Mouse (Mus musculus): ENCODE data around the gene Erf. TPM values are rescaled to one million over a fixed set of nuclear protein-coding genes. Genes with fewer than 3 reads are reported as not detected.
"Not testable (repeated sequence)": the region's sequence is repeated elsewhere in the genome, so short reads cannot be mapped to it uniquely, and the experiment has no call there.

The Erf gene
- total RNA-seq, 2 experiments from 2014 or later: 5.7 to 7.3 TPM

DNA sequence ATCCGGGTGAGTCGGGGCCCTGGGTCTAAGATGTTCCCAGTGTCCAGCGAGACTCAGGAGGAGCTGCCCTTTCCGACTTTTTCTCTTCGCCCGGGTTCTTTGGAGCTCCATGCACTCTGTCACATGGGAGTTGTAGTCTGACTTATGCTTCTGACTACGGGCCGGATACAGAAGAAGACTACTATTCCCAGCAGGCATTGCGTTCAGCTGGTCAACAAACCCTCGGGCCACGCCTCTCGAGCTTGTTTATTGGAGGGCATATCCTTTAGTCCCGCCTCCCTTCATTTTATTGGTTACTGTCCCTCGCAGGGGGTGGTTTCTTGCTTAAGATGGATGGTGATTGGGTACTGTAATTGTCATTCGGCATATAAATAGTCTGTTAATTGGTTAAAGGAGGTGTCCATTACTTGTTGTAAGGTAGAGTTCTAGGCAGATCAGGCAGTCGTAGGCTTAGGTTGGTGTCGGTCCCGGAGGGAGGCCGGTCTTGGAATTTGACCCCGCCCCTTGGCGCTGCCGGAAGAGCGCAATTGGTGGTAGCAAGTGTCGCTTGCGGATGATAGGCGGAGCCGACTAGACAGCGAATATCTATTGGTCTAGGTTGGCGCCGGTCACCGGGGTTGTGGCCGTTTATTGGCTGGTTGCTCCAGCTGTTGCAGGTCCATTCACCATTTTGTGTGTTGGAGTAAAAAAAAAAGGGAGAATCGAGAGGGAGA is 17.3 kb upstream of the Erf start:
- peak; percentile 100 for DNase-seq (ENCODE audit: low spot score)

DNA sequence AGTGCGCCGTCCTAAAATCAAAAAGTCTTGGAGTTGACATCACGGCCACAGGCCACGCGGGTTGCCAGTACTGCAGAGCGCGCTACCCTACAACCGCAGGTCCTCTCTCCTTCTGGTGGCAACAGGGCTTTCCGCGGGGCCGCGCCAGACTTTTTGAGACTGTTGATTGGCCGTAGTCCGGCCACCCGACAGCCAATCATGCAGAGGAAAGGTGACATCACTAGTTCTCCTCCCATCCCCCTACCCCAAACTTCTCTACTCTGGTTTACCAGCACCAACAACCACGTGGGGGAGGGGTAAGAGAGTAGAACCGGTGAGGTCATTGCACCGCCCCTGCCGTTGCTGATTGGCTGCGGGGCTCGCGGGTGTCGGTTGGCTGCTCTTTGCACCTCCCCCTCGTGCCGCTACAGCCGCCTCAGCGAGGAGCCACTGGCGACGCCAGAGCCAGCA is 16.8 kb upstream of the Erf start, which contains the start of gene Cic:
Cic (plus strand) TSS at position 404 of the 450 bp plus-strand sequence.
- peak; percentile 100 for DNase-seq (ENCODE audit: low spot score)

DNA sequence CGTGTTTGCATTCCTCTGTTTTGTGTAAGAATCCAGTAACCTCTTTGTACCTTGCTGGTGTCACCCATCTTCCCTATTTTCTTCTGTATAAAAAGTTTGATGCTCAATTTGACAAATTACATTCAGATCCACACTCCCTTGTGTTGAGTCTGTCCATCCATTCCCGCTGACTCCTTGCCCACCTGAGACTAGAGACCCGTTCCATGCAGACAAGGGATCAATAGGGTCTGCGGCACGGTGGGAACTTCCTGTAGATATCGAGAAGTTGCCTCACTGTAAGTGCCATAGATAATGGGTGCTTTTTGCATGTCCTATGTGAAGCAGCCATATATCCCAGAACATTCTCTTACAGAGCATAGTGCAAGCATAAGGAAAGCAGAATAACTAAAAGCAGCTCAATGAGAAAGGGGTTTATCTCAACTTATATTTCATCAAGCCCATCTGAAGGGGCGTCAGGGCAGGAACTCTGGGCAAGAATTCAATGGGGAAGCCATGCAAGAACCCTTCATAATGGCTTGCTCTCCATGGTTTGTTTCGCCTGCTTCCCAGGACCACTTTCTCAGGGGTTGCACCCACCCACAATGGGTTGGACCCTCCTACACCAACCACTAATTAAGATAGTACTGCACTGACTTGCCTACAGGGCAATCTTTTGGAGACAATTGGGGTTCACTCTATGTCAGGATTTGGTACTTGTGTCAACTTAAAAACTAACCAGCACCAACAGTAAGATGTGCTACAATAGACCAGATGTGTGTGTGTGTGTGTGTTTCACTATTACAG is 15.8 kb upstream of the Erf start:
- DNase-seq (ENCODE audit: low spot score): no peak

DNA sequence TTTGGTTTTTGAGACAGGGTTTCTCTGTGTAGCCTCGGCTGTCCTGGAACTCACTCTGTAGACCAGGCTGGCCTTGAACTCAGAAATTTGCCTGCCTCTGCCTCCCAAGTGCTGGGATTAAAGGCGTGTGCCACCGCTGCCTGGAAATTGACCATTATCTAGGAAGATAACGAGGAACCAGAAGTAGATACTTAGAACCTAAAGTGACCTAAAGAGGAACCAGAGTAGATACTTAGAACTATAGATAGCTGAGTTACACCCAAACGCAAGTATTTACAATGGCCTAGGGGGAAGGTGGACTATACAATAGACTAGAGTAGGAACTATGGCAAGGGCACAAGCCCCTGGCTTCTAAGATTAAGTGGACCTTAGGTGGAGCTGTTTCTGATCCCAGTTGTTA is 15.2 kb upstream of the Erf start:
- not testable (repeated sequence) for DNase-seq (ENCODE audit: low spot score)

DNA sequence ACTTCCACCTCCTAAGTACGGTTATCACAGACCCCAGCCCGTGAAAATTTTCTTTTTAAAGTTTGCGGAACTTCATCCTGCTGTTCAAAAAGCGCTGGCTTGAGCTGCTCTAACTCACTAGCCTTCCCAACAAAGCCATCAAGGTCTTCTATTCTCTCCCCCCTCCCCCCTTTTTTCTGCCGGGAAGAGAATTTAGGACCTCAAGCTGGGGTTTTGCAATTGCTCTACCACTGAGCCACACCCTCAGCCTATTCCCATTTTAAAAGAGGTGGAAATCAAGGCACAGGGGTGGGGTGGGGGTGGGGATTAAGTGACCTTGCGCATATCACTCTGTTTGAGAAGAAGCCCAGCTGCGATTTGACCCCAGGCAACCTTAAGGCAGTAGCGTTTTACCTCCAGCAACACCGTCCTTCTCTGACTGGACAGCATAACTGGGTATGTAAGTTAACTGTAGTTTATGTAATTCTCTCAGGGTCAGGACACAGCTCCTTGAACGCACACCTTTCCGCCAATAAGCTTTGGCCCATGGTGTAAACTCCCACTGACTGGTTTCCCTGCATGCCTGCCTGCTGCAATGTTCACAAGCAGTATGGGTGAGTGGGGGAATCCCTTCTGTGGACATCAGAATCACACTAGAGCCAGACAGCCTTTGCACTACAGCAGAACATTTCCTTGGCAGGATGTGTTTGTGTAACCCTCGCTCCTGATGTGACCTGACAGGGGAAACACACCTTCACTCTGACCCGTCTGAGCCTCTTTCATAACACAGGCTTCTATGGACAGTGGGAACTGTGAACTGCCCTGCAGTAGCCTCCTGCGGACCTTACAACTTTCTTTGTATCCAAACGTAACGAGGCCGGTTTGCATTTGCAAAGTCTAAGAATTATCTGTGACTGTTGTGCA is 13.7 kb upstream of the Erf start:
- DNase-seq (ENCODE audit: low spot score): no peak

DNA sequence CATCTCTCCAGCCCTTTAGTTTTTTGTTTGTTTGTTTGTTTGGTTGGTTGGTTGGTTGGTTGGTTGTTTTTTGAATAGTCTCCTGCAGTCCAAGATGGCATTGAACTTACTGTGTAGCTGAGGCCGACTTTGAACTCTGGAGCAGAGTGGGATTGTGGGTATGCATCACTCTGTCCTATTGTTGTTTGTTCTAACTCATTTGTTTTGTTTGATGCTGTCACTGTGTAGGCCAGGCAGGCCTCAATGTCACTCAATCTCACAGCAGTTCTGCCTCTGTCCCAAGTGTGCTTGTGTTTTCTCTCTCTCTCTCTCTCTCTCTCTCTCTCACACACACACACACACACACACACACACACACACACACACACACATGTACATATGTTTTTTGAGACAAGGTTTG is 11.3 kb upstream of the Erf start:
- no peak for DNase-seq (ENCODE audit: low spot score)

DNA sequence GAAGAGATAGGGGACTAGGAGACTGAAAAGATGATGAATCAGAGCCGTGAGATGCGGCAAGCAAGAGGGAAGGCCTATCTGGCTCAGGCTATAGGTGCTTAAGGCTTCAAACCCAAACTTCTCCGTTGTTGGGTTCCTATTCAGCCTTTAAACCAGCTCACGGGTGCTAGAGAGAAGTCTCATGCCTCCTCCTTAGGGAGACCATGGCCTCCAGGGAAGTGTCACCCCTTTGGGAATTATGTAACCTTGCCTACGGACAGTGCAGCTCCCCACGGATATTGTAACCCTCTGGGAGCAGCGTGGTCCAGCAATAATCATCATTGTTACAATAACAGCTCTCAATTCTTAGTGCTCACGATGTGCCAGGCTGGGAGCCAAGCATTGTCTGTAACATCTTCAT is 1.3 kb upstream of the Erf start:
- no peak for DNase-seq (ENCODE audit: low spot score)

DNA sequence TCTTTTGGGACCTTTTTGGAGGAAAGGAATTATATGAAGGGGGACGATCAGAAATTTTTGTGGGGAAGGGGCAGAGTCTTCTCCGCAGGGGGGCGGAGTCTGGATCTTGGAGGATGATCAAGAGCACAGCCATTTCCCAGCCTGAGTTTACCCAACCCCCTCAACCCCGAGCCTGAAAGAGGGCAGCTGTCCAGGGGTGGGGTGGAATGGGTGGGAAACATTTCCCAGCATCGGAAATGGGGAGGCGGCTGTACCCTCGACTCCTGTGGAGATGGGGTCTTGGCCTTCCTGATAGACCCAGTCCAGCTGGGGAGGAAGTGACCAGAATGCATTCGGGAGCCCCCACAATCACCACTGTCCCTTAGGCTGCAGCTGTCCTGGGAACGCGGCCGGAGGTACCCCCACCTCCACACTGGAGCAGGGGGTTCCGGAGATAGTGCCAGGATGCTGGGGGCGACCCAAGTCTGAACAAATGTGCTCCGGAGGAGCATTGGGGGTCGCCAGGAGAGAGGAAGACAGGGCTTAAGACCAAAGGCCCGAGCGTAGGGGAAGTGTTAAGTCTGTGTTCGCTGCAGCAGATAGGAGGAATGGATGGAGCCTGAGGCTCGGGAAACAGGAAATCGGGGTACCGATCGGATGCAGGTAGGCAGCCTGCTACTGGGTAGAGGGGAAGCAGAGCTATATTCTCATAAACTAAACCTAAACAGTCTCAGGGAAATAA is 670 bp upstream of the Erf start:
- DNase-seq (ENCODE audit: low spot score): peak; percentile 63

DNA sequence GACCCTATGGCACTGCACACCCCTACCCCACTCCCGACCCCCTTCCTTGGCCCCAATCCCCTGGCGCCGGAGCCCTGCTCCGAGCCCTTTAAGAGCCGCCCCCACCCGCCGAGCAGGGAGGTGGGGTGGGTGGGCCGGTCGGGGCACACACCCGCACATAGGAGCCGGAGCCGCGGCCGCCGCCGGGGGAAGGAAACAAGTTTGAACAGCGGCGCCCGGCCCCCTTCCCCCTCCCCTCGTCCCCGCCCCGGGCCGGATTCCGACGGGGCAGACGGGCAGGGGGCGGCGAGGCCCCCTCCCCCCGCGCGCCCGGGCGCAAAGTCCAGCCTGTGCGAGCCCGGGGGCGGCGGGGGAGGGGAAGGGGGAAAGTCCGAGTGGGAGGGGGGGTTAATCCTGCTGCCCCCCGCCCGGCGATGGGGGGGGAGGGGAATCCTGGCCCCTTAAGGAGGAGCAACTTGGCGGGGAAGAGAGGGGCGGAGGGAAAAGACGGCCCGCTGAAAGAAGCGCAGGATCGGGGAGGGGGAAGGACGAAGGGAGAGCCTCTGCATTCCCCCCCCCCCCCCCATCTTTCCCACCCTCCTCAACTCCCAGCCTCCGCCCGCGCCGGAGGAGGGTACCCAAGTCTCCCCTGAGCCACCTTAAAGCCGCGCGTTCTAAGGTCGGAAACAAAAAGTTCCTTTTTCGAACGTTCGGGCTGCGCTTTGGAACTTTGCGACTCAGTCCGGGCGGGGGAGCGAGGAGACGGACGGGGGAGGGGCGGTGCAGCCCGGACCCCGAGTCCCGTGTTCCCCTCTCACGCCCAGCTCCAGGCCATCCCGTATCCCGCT is 1.0 kb downstream of the Erf start:
- DNase-seq (ENCODE audit: low spot score): peak; percentile 63

DNA sequence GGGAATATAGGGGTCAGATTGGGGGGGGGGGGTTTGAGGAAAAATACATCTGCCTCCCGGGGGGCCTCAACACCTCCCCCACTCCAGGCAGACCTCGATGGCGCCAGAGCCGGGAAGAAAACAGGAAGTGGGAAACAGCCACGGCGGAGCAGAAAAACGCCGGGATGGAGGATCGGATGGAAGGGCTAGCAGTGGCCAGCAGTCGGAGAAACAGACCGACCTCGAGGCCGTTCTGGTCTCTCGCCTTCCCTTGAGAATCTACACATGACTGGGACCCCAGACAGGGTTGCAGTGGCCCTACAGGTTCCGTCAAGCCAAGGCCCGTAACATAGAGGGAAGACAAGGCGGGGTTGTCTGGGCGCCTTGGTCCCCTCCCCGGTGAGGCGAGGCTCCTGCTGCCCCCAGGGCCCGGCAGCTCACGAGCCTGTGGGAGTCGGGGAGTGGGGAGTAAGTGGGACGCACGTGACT is 1.7 kb downstream of the Erf start:
- no peak for DNase-seq (ENCODE audit: low spot score)

DNA sequence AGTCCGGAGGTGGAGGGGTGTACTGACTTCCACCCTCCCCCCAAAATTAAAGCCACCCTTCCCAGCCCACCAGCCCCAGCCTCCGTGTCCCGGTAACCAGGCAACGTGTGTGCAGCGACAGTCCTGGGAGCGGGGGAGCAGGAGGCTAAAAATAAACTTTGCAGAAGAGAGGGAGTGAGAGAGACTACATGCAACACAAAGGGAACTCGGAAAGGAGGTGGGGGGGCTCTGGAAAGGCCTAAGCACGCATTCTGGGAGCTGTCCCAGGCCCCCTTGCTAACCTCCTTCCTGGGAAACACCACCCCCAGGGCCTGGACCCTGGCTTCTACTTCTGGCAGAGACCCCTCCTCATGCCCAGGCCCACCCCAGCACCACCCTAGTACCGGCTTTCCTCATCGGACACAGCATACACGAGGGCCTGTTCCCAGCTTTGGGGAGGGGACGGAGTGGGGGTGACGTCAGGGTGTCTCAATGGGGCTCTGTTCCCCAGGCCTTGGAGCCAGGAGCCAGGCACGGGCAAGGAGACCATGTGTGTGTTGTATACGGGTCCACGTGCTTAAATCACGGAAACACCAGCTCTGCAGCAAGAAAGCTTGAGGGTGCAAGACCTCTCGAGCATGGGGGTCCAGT is 2.4 kb downstream of the Erf start:
- no peak for DNase-seq (ENCODE audit: low spot score)

DNA sequence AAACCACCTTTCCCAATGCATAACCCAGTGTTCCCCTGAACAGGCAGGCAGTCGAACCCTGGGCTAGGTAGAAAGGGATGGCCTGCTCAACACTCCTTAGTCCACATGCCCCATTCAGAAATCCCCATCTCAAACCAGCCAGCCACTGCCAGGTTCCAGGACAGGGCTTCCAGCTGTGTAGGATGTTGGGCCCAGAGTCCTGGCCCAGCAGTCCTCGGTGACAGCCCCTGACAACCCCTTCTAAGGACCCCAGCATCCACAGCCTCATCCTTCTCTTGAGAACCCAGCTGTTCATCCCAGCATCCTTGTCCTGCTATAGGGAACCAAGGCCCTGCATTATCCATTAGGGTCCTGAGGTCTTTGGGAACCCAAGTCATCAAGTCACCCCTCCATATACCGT is 3.1 kb downstream of the Erf start:
- no peak for DNase-seq (ENCODE audit: low spot score)

DNA sequence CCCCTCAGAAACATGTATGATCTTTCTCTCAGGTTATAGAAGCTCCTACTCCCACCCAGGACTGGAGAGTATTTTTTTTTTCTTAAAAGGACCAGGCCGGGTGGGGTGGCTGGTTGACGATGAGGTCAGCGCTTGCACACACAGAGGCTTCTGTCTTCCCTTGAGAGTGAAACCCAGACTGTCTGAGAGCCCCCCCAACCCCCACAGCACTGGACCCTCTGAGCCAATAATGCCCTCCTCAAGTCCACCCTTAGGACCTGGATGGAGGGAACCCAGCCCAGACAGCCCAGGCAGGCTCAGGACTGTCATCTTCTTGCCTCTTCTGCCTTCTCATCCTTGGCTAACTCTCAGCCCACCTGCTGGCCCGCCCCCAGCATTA is 3.8 kb downstream of the Erf start:
- DNase-seq (ENCODE audit: low spot score): no peak

DNA sequence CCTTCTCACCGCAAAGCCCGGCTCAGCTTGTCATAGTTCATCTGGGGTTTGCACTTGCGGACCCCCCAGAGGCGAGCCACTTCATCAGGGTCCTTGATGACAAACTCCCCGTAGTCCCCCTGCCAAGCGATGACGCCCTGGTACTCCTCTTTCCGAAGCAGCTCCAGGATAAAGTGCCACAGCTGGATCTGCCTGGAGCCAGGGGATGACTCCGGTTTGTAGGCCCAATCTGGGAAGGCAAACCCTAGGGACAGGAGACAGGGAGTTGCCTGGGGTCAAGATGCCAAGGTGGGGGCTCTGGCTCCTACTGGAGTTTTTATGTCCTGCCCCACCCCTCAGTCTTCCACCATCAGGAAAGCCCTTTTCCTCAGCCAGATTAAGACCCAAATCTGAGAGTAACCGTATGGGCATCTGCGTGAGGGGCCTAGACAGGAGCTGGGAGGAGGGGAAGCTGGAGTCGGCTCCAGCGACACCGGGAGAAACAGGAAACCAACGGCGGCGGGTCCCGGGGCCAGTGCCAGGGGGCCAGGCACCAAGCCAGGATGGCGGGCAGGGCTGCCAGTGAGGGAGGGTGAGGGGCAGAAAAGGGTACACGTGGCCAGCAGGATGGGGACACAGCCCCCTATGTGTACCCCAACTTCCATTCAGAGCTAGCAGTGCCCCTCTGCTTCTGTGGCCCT is 4.3 kb downstream of the Erf start:
- DNase-seq (ENCODE audit: low spot score): no peak

DNA sequence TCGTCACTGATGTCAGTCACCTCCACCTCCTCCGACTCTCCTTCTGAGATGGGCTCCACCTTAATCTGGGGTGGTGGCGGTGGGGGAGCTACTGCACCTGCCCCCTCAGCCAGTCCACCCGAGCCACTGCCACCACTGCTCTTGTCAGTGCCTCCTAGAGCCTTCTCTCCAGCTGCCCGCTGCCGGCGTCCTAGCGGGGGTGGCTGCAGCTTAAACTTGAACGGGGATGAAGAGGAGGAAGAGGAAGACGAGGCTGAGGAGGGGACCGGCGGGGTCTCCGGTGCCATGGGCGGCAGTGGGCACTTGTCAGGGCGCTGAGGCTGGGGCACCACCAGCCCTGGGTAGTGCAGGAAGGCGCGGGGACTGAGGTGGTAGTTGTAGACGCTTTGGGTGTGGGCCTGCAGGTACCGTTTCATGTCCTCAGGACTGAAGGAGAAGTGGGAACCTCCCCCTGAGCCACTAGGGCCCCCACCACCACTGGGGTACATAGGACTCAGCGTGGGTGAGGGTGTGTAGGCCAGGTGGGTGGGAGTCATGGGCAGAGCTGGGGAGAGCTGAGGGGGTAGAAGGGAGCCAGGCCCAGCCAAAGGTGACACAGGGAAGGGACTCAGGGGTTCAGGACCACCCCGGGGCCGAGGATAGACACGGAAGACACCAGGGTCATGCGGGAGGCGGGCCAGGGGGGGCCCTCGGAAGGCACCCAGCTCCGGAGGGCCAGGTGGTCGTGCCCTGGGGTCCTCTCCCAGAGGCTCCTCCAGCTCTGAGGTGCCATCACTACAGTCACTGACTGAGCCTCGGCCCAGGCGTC is 5.8 kb downstream of the Erf start:
- DNase-seq (ENCODE audit: low spot score): no peak

DNA sequence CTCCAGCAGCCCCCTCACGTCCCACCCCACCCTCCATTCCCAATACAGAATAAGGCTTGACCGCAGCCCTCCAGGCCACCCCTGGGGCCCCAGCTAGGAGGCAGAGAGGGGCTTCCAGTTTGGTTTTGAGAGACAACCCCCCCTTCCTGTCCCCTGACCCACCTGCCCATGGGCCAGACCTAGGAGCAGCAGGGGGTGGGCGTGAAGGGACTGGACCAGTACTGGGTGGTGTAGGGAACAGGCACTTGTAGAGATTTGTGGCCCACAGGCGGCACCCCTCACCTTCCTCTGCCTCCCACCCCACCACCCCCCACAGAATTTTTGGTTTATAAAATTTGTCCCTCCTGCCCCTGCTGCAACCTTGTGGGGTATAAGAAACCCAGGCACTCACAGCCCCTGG is 7.2 kb downstream of the Erf start:
- DNase-seq (ENCODE audit: low spot score): no peak

DNA sequence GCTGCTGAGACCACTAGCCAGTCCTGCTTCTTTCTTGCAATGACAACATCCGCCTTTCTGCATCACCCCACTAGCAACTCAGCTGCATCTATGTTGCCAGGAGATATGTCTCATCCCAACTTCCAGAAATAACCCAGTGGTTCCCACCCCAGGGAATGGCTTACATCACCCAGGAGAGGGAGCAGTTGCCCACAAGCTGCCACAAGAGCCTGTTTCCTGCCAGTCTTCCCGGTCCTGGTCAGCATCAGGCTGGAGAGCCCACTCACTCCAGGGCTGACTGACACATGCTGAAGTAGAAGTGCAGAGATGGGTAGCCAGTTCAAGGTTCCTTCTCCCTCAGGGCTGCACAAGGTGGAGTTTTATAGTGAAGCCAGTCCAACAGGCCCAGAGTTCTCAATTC is 9.5 kb downstream of the Erf start:
- peak; percentile 48 for DNase-seq (ENCODE audit: low spot score)

DNA sequence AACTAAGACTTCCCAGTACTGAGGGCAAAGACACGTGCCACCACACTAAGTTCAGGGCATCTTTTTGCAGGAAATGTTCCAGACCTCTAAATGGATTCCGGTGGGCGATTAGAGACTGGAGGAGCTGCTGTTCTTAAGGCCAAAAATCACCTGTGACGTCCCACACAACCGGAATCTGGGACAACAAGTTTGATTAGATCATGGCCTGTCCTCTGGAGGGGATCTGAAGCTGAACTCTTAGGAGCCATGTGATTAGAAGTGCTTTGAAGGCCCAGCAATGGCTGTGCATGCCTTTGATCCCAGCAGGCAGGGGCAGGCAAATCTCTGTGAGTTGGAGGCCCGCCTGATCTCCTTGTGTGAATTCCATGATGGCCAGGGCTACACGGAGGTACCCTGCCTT is 9.9 kb downstream of the Erf start:
- DNase-seq (ENCODE audit: low spot score): no peak

Measured in gastrocnemius, adult 18-20 months (tissue).